Mouse (Mus musculus): ENCODE measurements around the gene Arhgap23. TPM values are rescaled to one million over a fixed set of nuclear protein-coding genes. Genes with fewer than 3 reads are reported as not detected.

Arhgap23 gene
- polyA plus RNA-seq, 1 experiment from 2014 or later, result 8.4 TPM

GRCm38 (mm10) chr11:97539622-97540021 is 124.3 kb downstream of the Arhgap23 start:
- peaks cover 32% of the 10 kb centered on the region for H3K4me1 ChIP-seq
- H3K27me3 ChIP-seq, result peaks cover 83% of the 10 kb centered on the region
- no peaks in the 10 kb centered on the region for H3K36me3 ChIP-seq
- 77% methylated on average over 5 of the region's 5 CpGs for WGBS
- H3K4me3 ChIP-seq, result no peak overlapping the region
- no peak for ATAC-seq (ENCODE audit: insufficient number of reproducible peaks, low FRiP score, low TSS enrichment, low read depth)
- no peak overlapping the region for H3K9ac ChIP-seq
- no peaks in the 10 kb centered on the region for H3K9me3 ChIP-seq
- no peak overlapping the region for H3K4me2 ChIP-seq
- no peak overlapping the region for H3K27ac ChIP-seq

- no peak for ATAC-seq (ENCODE audit: insufficient number of reproducible peaks, low FRiP score, low TSS enrichment, low read depth)
- no peaks in the 10 kb centered on the region for H3K9me3 ChIP-seq
- no peak overlapping the region for H3K4me2 ChIP-seq
- WGBS, result 58% methylated on average over 3 of the region's 3 CpGs
- no peak overlapping the region for H3K9ac ChIP-seq
- H3K36me3 ChIP-seq, result no peaks in the 10 kb centered on the region
- no peak overlapping the region for H3K4me3 ChIP-seq
- no peak overlapping the region for H3K27ac ChIP-seq
- H3K27me3 ChIP-seq, result peaks cover 83% of the 10 kb centered on the region
- H3K4me1 ChIP-seq, result peaks cover 27% of the 10 kb centered on the region
Measured at GRCm38 (mm10) chr11:97540136-97540535, 124.8 kb downstream of the Arhgap23 start.

- no peak overlapping the region for H3K9ac ChIP-seq
- no peaks in the 10 kb centered on the region for H3K9me3 ChIP-seq
- H3K4me3 ChIP-seq, result no peak overlapping the region
- no peak overlapping the region for H3K4me2 ChIP-seq
- peaks cover 83% of the 10 kb centered on the region for H3K27me3 ChIP-seq
- 28% methylated on average over 3 of the region's 3 CpGs for WGBS
- no peaks in the 10 kb centered on the region for H3K36me3 ChIP-seq
- no peak overlapping the region for H3K27ac ChIP-seq
- ATAC-seq (ENCODE audit: insufficient number of reproducible peaks, low FRiP score, low TSS enrichment, low read depth), result no peak
- H3K4me1 ChIP-seq, result peaks cover 25% of the 10 kb centered on the region
Measured at GRCm38 (mm10) chr11:97540604-97541003, 125.3 kb downstream of the Arhgap23 start.

- Histone ChIP-seq H3K27ac (no peak overlapping the region), H3K9ac (no peak overlapping the region), H3K27me3 (peaks cover 83% of the 10 kb centered on the region), H3K36me3 (no peaks in the 10 kb centered on the region), H3K9me3 (no peaks in the 10 kb centered on the region), H3K4me3 (no peak overlapping the region), H3K4me1 (peaks cover 26% of the 10 kb centered on the region), H3K4me2 (no peak overlapping the region)
- WGBS, result 72% methylated on average over 22 of the region's 22 CpGs
- ATAC-seq (ENCODE audit: insufficient number of reproducible peaks, low FRiP score, low TSS enrichment, low read depth), result no peak
Measured at GRCm38 (mm10) chr11:97542171-97543150, 127.1 kb downstream of the Arhgap23 start.

- WGBS, result 61% methylated on average over 12 of the region's 12 CpGs
- H3K27ac ChIP-seq, result no peak overlapping the region
- no peak overlapping the region for H3K4me2 ChIP-seq
- H3K9me3 ChIP-seq, result no peaks in the 10 kb centered on the region
- no peak for ATAC-seq (ENCODE audit: insufficient number of reproducible peaks, low FRiP score, low TSS enrichment, low read depth)
- peaks cover 23% of the 10 kb centered on the region for H3K4me1 ChIP-seq
- peaks cover 83% of the 10 kb centered on the region for H3K27me3 ChIP-seq
- no peak overlapping the region for H3K4me3 ChIP-seq
- no peak overlapping the region for H3K9ac ChIP-seq
- H3K36me3 ChIP-seq, result no peaks in the 10 kb centered on the region
Measured at GRCm38 (mm10) chr11:97543181-97543733, 127.9 kb downstream of the Arhgap23 start.

- Histone ChIP-seq H3K36me3 (no peaks in the 10 kb centered on the region), H3K4me3 (no peak overlapping the region), H3K9ac (no peak overlapping the region), H3K27ac (no peak overlapping the region), H3K4me2 (no peak overlapping the region), H3K9me3 (no peaks in the 10 kb centered on the region), H3K27me3 (peaks cover 83% of the 10 kb centered on the region), H3K4me1 (peaks cover 23% of the 10 kb centered on the region)
- ATAC-seq (ENCODE audit: insufficient number of reproducible peaks, low FRiP score, low TSS enrichment, low read depth), result no peak
- 80% methylated on average over 9 of the region's 9 CpGs for WGBS
Measured at GRCm38 (mm10) chr11:97543883-97544282, 128.6 kb downstream of the Arhgap23 start.

- no peak overlapping the region for H3K27ac ChIP-seq
- no peaks in the 10 kb centered on the region for H3K36me3 ChIP-seq
- H3K27me3 ChIP-seq, result peaks cover 97% of the 10 kb centered on the region
- ATAC-seq (ENCODE audit: insufficient number of reproducible peaks, low FRiP score, low TSS enrichment, low read depth), result no peak
- peaks cover 18% of the 10 kb centered on the region for H3K4me1 ChIP-seq
- H3K9me3 ChIP-seq, result no peaks in the 10 kb centered on the region
- H3K4me3 ChIP-seq, result peak overlapping the region; percentile 55
- 4% methylated on average over 26 of the region's 26 CpGs for WGBS
- H3K4me2 ChIP-seq, result peak overlapping the region; percentile 99
- H3K9ac ChIP-seq, result no peak overlapping the region
Measured at GRCm38 (mm10) chr11:97545808-97546560, 130.7 kb downstream of the Arhgap23 start.

- no peaks in the 10 kb centered on the region for H3K9me3 ChIP-seq
- peak overlapping the region; percentile 39; the same call in 1 of the 2 replicates for H3K9ac ChIP-seq
- 0% methylated on average over 63 of the region's 73 CpGs for WGBS
- ATAC-seq (ENCODE audit: insufficient number of reproducible peaks, low FRiP score, low TSS enrichment, low read depth), result no peak
- H3K4me3 ChIP-seq, result peak overlapping the region; percentile 55
- H3K36me3 ChIP-seq, result no peaks in the 10 kb centered on the region
- no peak overlapping the region for H3K27ac ChIP-seq
- peak overlapping the region; percentile 99 for H3K4me2 ChIP-seq
- peaks cover 98% of the 10 kb centered on the region for H3K27me3 ChIP-seq
- H3K4me1 ChIP-seq, result peaks cover 21% of the 10 kb centered on the region
Measured at GRCm38 (mm10) chr11:97546804-97547411, 131.6 kb downstream of the Arhgap23 start.

GRCm38 (mm10) chr11:97547957-97548706 is 132.8 kb downstream of the Arhgap23 start:
- peaks cover 99% of the 10 kb centered on the region for H3K27me3 ChIP-seq
- no peaks in the 10 kb centered on the region for H3K36me3 ChIP-seq
- no peak overlapping the region for H3K9ac ChIP-seq
- 63% methylated on average over 12 of the region's 12 CpGs for WGBS
- no peak overlapping the region for H3K4me3 ChIP-seq
- ATAC-seq (ENCODE audit: insufficient number of reproducible peaks, low FRiP score, low TSS enrichment, low read depth), result no peak
- no peak overlapping the region for H3K4me2 ChIP-seq
- no peaks in the 10 kb centered on the region for H3K9me3 ChIP-seq
- no peak overlapping the region for H3K27ac ChIP-seq
- peaks cover 19% of the 10 kb centered on the region for H3K4me1 ChIP-seq

- H3K9me3 ChIP-seq, result no peaks in the 10 kb centered on the region
- H3K4me1 ChIP-seq, result peaks cover 19% of the 10 kb centered on the region
- H3K36me3 ChIP-seq, result no peaks in the 10 kb centered on the region
- no peak overlapping the region for H3K4me3 ChIP-seq
- no peak overlapping the region for H3K27ac ChIP-seq
- peaks cover 93% of the 10 kb centered on the region for H3K27me3 ChIP-seq
- WGBS, result 49% methylated on average over 8 of the region's 8 CpGs
- H3K4me2 ChIP-seq, result no peak overlapping the region
- no peak for ATAC-seq (ENCODE audit: insufficient number of reproducible peaks, low FRiP score, low TSS enrichment, low read depth)
- H3K9ac ChIP-seq, result no peak overlapping the region
Measured at GRCm38 (mm10) chr11:97548757-97549156, 133.4 kb downstream of the Arhgap23 start.

Data from limb, embryonic 15.5 days (tissue).